Mouse (Mus musculus) MEL (cell line): Measurements from ENCODE around the gene Amotl1.

Experiments
- CTCF ChIP-seq, 3 experiments: IDR thresholded peaks in 2 of 3; conservative IDR thresholded peaks in 1 of 3; 2 replicates each; pipeline ENCODE4 v1.5.1; 2011 to 2012; ENCODE audit warnings: low read length in 3 of 3, low read depth in 2 of 3, mild to moderate bottlenecking in 2 of 3, improper control_type of control experiment in 1 of 3, inconsistent platforms in 1 of 3, mixed read lengths in 1 of 3, moderate library complexity in 1 of 3; ENCODE audit not compliant: control insufficient read depth in 1 of 3, insufficient read depth in 1 of 3, poor library complexity in 1 of 3, severe bottlenecking in 1 of 3
- E2F4 ChIP-seq: IDR thresholded peaks from 2 replicates; pipeline ENCODE4 v1.6.1; 2011; ENCODE audit warnings: low read depth, low read length, improper control_type of control experiment, borderline replicate concordance
- GABPA ChIP-seq: IDR thresholded peaks from 2 replicates; pipeline ENCODE4 v1.6.1; 2012; ENCODE audit warnings: low read depth, mild to moderate bottlenecking, inconsistent platforms, low read length, improper control_type of control experiment, moderate library complexity
- GATA1 ChIP-seq: IDR thresholded peaks from 2 replicates; pipeline ENCODE4 v1.6.1; 2011; ENCODE audit warnings: low read depth, low read length, improper control_type of control experiment
- MAFK ChIP-seq: IDR thresholded peaks from 2 replicates; pipeline ENCODE4 v1.6.1; 2011; ENCODE audit warnings: low read depth, mild to moderate bottlenecking, low read length, improper control_type of control experiment, borderline replicate concordance
- POLR2A ChIP-seq, 2 experiments: IDR thresholded peaks; 2 replicates each; pipeline ENCODE4 v1.6.1; 2011 to 2012; ENCODE audit warnings: low read length in 2 of 2, mild to moderate bottlenecking in 2 of 2, control low read depth in 1 of 2, improper control_type of control experiment in 1 of 2, low read depth in 1 of 2, moderate library complexity in 1 of 2; ENCODE audit not compliant: control insufficient read depth in 1 of 2, insufficient read depth in 1 of 2, poor library complexity in 1 of 2
- USF1 ChIP-seq: IDR thresholded peaks from 2 replicates; pipeline ENCODE4 v1.6.1; 2014; ENCODE audit warnings: low read depth, mild to moderate bottlenecking, inconsistent platforms, low read length, improper control_type of control experiment, moderate library complexity
- ZC3H11A ChIP-seq: IDR thresholded peaks from 2 replicates; pipeline ENCODE4 v1.6.1; 2012; ENCODE audit warnings: low read depth, mild to moderate bottlenecking, inconsistent platforms, low read length, improper control_type of control experiment
- ZKSCAN1 ChIP-seq: IDR thresholded peaks from 2 replicates; pipeline ENCODE4 v1.6.1; 2012; ENCODE audit warnings: low read depth, mild to moderate bottlenecking, inconsistent platforms, low read length, improper control_type of control experiment, moderate library complexity

DNA sequence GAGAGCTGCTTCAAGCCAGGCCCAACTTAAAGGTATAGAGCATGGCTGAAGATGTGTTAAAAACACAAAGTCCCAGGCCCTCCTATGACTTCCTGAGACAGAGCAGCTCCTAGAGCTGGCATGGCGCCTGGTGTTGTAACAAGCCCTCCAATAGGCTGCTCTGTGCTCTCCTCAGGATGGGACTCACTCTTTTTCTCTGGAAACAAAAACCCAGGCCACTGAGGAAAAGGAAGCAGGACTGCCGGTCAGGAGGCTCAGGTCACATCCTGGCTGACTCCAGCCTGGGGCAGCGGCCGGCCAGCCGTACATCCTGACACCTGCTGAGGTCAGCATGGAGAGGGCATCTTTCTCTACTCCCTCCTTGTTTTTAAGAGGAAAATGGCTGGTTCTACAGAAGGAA lies 36.3 kb downstream of the Amotl1 start:
- no peak for TF ChIP-seq CTCF (IDR thresholded peaks at IDR 0.05 in 2 of 3, conservative IDR thresholded peaks at IDR 0.05 in 1 of 3; ENCODE audit: control insufficient read depth in 1 of 3, insufficient read depth in 1 of 3, low read depth in 2 of 3, low read length in 3 of 3, poor library complexity in 1 of 3, severe bottlenecking in 1 of 3)
- TF ChIP-seq POLR2A (IDR thresholded peaks at IDR 0.05; ENCODE audit: control insufficient read depth in 1 of 2, insufficient read depth in 1 of 2, low read depth in 1 of 2, low read length in 2 of 2, poor library complexity in 1 of 2), result no peak
- TF ChIP-seq GABPA, result no peak
- TF ChIP-seq ZC3H11A, result no peak
- TF ChIP-seq E2F4, result no peak
- no peak for TF ChIP-seq GATA1
- no peak for TF ChIP-seq ZKSCAN1
- no peak for TF ChIP-seq MAFK
- TF ChIP-seq USF1, result no peak
